Mouse (Mus musculus) erythroblast, embryonic 14.5 days (primary cell): ENCODE measurements around the gene Btbd11.

Experiments used
- GATA1 ChIP-seq: IDR thresholded peaks from 2 replicates; pipeline ENCODE4 v1.6.1; 2012; ENCODE audit warnings: low read length, inconsistent platforms, mixed read lengths
- TAL1 ChIP-seq: IDR thresholded peaks from 3 replicates; pipeline ENCODE4 v1.6.1; 2012; ENCODE audit warnings: low read length, inconsistent platforms, mixed read lengths

DNA sequence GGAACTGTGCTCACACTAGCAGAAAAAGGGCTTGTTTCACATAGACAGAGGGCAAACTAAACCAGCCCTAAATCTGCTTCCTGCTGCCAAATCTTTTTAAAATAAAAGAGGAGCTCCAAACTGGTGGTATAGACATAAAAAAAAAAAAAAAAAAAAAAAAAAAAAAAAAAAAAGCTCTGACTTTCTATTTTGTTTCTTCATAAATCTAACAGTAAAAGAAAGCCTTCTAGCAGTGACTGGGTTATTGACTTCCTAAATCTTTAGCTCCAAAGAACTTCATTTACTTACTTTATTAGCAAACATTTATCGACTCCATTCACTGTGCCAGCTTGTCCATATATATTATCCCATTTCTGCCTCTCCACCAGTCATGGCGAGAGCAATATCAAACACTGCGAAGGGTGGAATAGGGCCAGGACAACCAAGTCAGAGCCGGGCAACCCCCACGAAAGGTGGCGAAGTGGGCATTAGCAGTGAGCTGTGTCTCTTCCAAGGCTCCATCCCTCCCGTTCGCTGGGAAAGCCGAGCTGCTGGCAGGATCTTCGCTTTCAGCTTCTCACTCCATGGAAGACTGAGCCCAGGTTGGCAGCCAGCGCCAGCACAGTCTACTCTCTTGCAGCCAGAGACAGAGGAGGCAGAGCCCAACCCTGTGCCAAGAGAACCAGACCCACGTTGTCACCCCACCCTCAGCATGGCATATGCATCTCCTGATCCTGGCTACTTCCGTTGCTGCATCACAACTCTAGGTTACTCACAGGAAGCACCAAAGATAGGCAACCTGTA is 153.9 kb downstream of the Btbd11 start:
- no peak for TF ChIP-seq TAL1
- TF ChIP-seq GATA1 = no peak
